Mouse (Mus musculus) cerebellum, adult 2 months (tissue): ENCODE results near the gene Carmil1. TPM values are rescaled to one million over a fixed set of nuclear protein-coding genes. Genes with fewer than 3 reads are reported as not detected.
A peak's percentile ranks its signal among the peaks of the same experiment; 100 is the strongest.

Experiments used
- DNase-seq, 2 experiments: peaks; one replicate each; pipeline ENCODE4 v3.0.0; 2021
- H3K27ac ChIP-seq: fragments of 200-500 bp; 2 replicates; pipeline ENCODE4 v1.5.1; 2012; ENCODE audit warnings: low read length, control low read depth, inconsistent platforms; ENCODE audit not compliant: insufficient read depth
- H3K27me3 ChIP-seq: fragments of 200-500 bp; 2 replicates; pipeline ENCODE4 v1.6.1; 2012; ENCODE audit warnings: inconsistent platforms, mild to moderate bottlenecking, low read length, moderate library complexity; ENCODE audit not compliant: control insufficient read depth, insufficient read depth
- H3K4me1 ChIP-seq: fragments of 200-500 bp; 2 replicates; pipeline ENCODE4 v1.6.1; 2011; ENCODE audit warnings: low read length; ENCODE audit not compliant: control insufficient read depth, insufficient read depth
- H3K4me3 ChIP-seq: fragments of 200-500 bp; replicated peaks from 2 replicates; pipeline ENCODE3; 2011; ENCODE audit warnings: mild to moderate bottlenecking, low read depth, low read length, control low read depth; ENCODE audit not compliant: insufficient read depth
- CTCF ChIP-seq: fragments of 200-500 bp; IDR thresholded peaks from 2 replicates; pipeline ENCODE4 v1.5.1; 2011; ENCODE audit warnings: low read depth, mild to moderate bottlenecking, control low read depth, low read length, moderate library complexity, borderline replicate concordance; ENCODE audit not compliant: insufficient read depth
- POLR2A ChIP-seq: fragments of 200-500 bp; IDR thresholded peaks from 2 replicates; pipeline ENCODE4 v1.6.1; 2011; ENCODE audit warnings: low read length, control low read depth, borderline replicate concordance; ENCODE audit not compliant: insufficient read depth
- WGBS: fragments of 180-500 bp; shearing (Covaris S2); methylation state at CpG from one replicate; pipeline ENCODE4 v1.1.7; 2018; 5-methylcytosine and 5-hydroxymethylcytosine counted together
- polyA plus RNA-seq: library from polyadenylated mRNA; depleted of rRNA; stranded (reverse); fragments of >200 nt; gene quantifications from 2 replicates; pipeline ENCODE4 v1.2.3, GENCODE M21; 2012

The Carmil1 gene
- polyA plus RNA-seq, 1 experiment = 24.8 TPM

GRCm38 (mm10) chr13:24311011-24311940 lies 30.7 kb upstream of the Carmil1 start:
- H3K27ac ChIP-seq = no peak overlapping the region
- TF ChIP-seq POLR2A (no peak), CTCF (no peak)
- no peak overlapping the region for H3K4me3 ChIP-seq
- H3K4me1 ChIP-seq = peaks cover 5% of the 10 kb centered on the region; the same call in 1 of the 2 replicates
- H3K27me3 ChIP-seq = no peaks in the 10 kb centered on the region
- no peak for DNase-seq
- 89% methylated on average over 8 of the region's 8 CpGs for WGBS

GRCm38 (mm10) chr13:24306248-24306647 lies 25.7 kb upstream of the Carmil1 start:
- TF ChIP-seq CTCF (no peak), POLR2A (no peak)
- no peak overlapping the region for H3K27ac ChIP-seq
- DNase-seq = no peak
- WGBS = 50% methylated on average over 4 of the region's 4 CpGs
- H3K4me1 ChIP-seq = no peaks in the 10 kb centered on the region
- no peaks in the 10 kb centered on the region for H3K27me3 ChIP-seq
- H3K4me3 ChIP-seq = no peak overlapping the region

GRCm38 (mm10) chr13:24305486-24305885 lies 24.9 kb upstream of the Carmil1 start:
- 77% methylated on average over 4 of the region's 4 CpGs for WGBS
- no peak overlapping the region for H3K27ac ChIP-seq
- DNase-seq = no peak
- TF ChIP-seq CTCF (no peak), POLR2A (no peak)
- no peaks in the 10 kb centered on the region for H3K4me1 ChIP-seq
- H3K27me3 ChIP-seq = no peaks in the 10 kb centered on the region
- H3K4me3 ChIP-seq = no peak overlapping the region

- H3K4me1 ChIP-seq = no peaks in the 10 kb centered on the region
- no peak overlapping the region for H3K27ac ChIP-seq
- H3K27me3 ChIP-seq = no peaks in the 10 kb centered on the region
- 15% methylated on average over 4 of the region's 4 CpGs for WGBS
- peak; percentile 37 to 59 for DNase-seq
- TF ChIP-seq POLR2A (no peak), CTCF (peak; percentile 80)
- H3K4me3 ChIP-seq = no peak overlapping the region
Observed at GRCm38 (mm10) chr13:24297252-24297651, 16.7 kb upstream of the Carmil1 start.

- no peak overlapping the region for H3K27ac ChIP-seq
- 14% methylated on average over 2 of the region's 2 CpGs for WGBS
- no peak for TF ChIP-seq CTCF
- no peak for TF ChIP-seq POLR2A
- no peak overlapping the region for H3K4me3 ChIP-seq
- 0 out of 2 replicates have a peak, but pooled peaks cover 2% of the 10 kb centered on the region for H3K4me1 ChIP-seq
- peak; percentile 36 to 80 for DNase-seq
- H3K27me3 ChIP-seq = no peaks in the 10 kb centered on the region
Observed at GRCm38 (mm10) chr13:24287381-24287780, 6.8 kb upstream of the Carmil1 start.

GRCm38 (mm10) chr13:24279762-24280438 lies 695 bp downstream of the Carmil1 start:
- Histone ChIP-seq H3K4me3 (peak overlapping the region; percentile 93), H3K27ac (no peak overlapping the region), H3K4me1 (peaks cover 5% of the 10 kb centered on the region; the same call in 1 of the 2 replicates), H3K27me3 (no peaks in the 10 kb centered on the region)
- WGBS = 3% methylated on average over 21 of the region's 21 CpGs
- DNase-seq = peak; percentile 33 to 52
- TF ChIP-seq POLR2A = no peak

GRCm38 (mm10) chr13:24279407-24279761 lies 1.2 kb downstream of the Carmil1 start:
- 74% methylated on average over 11 of the region's 11 CpGs for WGBS
- no peak for TF ChIP-seq CTCF
- no peak for TF ChIP-seq POLR2A
- Histone ChIP-seq H3K4me1 (peaks cover 5% of the 10 kb centered on the region; the same call in 1 of the 2 replicates), H3K4me3 (peak overlapping the region; percentile 93), H3K27ac (no peak overlapping the region), H3K27me3 (no peaks in the 10 kb centered on the region)
- no peak for DNase-seq

- DNase-seq = no peak
- 86% methylated on average over 4 of the region's 4 CpGs for WGBS
- Histone ChIP-seq H3K4me3 (no peak overlapping the region), H3K27ac (no peak overlapping the region), H3K4me1 (peaks cover 2% of the 10 kb centered on the region; the same call in 1 of the 2 replicates), H3K27me3 (no peaks in the 10 kb centered on the region)
- TF ChIP-seq POLR2A (no peak), CTCF (no peak)
Observed at GRCm38 (mm10) chr13:24272740-24273377, 7.7 kb downstream of the Carmil1 start.
